Mouse (Mus musculus) hindbrain, postnatal 0 days (tissue): Measurements from ENCODE around the gene Tjp3. TPM values are rescaled to one million over a fixed set of nuclear protein-coding genes. Genes with fewer than 3 reads are reported as not detected.

Experiments used
- ATAC-seq: fragments of 200-750 bp; cut with Nextera tagmentation; 2 replicates; pipeline ENCODE4 v1.8.0; 2017; ENCODE audit warnings: mild to moderate bottlenecking, moderate TSS enrichment, moderate library complexity
- DNase-seq: peaks from one replicate; pipeline ENCODE4 v3.0.0-alpha.2; 2015; ENCODE audit warnings: low spot score
- H3K27ac ChIP-seq: fragments of 300-500 bp; sonication (generic); 2 replicates; pipeline ENCODE4 v1.5.1; 2014; ENCODE audit warnings: mild to moderate bottlenecking
- H3K27me3 ChIP-seq: fragments of 300-500 bp; sonication (generic); 2 replicates; pipeline ENCODE4 v1.6.1; 2014; ENCODE audit warnings: low read length, mixed read lengths; ENCODE audit not compliant: insufficient read depth
- H3K36me3 ChIP-seq: fragments of 300-500 bp; sonication (generic); 2 replicates; pipeline ENCODE4 v1.6.1; 2014; ENCODE audit warnings: low read length, mixed read lengths; ENCODE audit not compliant: insufficient read depth
- H3K4me1 ChIP-seq: fragments of 300-500 bp; sonication (generic); 2 replicates; pipeline ENCODE4 v1.6.1; 2014; ENCODE audit warnings: antibody characterized with exemption, low read length, mixed read lengths; ENCODE audit not compliant: insufficient read depth
- H3K4me2 ChIP-seq: fragments of 300-500 bp; sonication (generic); 2 replicates; pipeline ENCODE4 v1.6.1; 2014; ENCODE audit warnings: low read depth, mild to moderate bottlenecking, low read length, moderate library complexity, mixed read lengths
- H3K4me3 ChIP-seq: fragments of 300-500 bp; sonication (generic); 2 replicates; pipeline ENCODE4 v1.5.1; 2014; ENCODE audit warnings: low read length
- H3K9ac ChIP-seq: fragments of 300-500 bp; sonication (generic); replicated peaks from 2 replicates; pipeline ENCODE4 v1.6.1; 2014; ENCODE audit warnings: mild to moderate bottlenecking, low read length, moderate library complexity, mixed read lengths
- H3K9me3 ChIP-seq: fragments of 300-500 bp; sonication (generic); 2 replicates; pipeline ENCODE4 v1.6.1; 2016; ENCODE audit warnings: low read length, mixed read lengths
- CTCF ChIP-seq: IDR thresholded peaks from 2 replicates; pipeline ENCODE4 v1.5.1; 2016; ENCODE audit warnings: antibody characterized with exemption, control low read depth, low read depth
- WGBS: fragments of 180-500 bp; shearing (Covaris S2); extraction: QIAGEN DNeasy Blood & Tissue Kit; methylation state at CpG from one replicate; pipeline ENCODE4 v1.1.7; 2014; 5-methylcytosine and 5-hydroxymethylcytosine counted together
- polyA plus RNA-seq: library from polyadenylated mRNA; unstranded; fragments of >200 nt; fragmentation: Nextera tagmentation; extraction: Ambion mirVana; gene quantifications from 2 replicates; pipeline ENCODE4 v1.2.1, GENCODE M21; 2015
- total RNA-seq: library from RNA; depleted of rRNA; stranded (reverse); fragments of >200 nt; gene quantifications from 2 replicates; pipeline ENCODE4 v1.2.3, GENCODE M21; 2014

The Tjp3 gene
- total and polyA plus RNA-seq, 2 experiments from 2014 or later = 3.9 to 6.0 TPM

DNA sequence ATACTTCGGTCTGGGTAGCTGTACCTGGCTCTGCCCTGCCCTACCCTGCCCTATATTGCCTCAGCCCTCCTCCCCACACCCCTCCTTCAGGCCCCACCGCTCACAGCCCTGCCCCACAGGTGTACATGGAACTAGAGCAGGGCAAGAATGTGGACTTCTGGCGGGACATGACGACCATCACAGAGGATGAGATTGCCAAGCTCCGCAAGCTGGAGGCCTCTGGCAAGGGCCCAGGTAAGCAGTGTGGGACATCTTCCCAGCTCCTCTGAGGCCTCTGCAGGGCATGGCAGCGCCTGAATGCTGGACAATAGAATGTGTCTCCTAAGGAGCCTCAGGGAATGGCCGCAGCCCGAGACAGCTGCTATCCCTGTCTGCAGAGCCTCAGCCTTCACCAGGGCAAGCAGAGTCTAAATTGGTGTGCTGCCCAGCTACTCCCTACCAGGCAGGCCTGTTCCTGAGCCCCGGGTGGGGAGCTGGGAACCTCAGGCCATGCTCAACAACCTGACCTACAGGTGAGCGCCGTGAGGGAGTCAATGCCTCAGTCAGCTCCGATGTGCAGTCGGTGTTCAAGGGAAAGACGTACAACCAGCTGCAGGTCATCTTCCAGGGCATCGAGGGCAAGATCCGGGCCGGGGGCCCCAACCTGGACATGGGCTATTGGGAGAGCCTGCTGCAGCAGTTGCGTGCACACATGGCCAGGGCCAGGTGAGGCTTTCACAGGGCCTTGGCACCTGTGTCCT is 32.6 kb upstream of the Tjp3 start:
- H3K36me3 ChIP-seq = peaks cover 48% of the 10 kb centered on the region
- H3K4me2 ChIP-seq = no peak overlapping the region
- peaks cover 11% of the 10 kb centered on the region; the same call in 1 of the 2 replicates for H3K4me1 ChIP-seq
- 92% methylated on average over 18 of the region's 18 CpGs for WGBS
- H3K9me3 ChIP-seq = no peaks in the 10 kb centered on the region
- no peak overlapping the region for H3K9ac ChIP-seq
- no peak overlapping the region for H3K4me3 ChIP-seq
- H3K27me3 ChIP-seq = no peaks in the 10 kb centered on the region
- no peak overlapping the region for H3K27ac ChIP-seq
- ATAC-seq (no peak), DNase-seq (no peak)
- no peak for TF ChIP-seq CTCF

DNA sequence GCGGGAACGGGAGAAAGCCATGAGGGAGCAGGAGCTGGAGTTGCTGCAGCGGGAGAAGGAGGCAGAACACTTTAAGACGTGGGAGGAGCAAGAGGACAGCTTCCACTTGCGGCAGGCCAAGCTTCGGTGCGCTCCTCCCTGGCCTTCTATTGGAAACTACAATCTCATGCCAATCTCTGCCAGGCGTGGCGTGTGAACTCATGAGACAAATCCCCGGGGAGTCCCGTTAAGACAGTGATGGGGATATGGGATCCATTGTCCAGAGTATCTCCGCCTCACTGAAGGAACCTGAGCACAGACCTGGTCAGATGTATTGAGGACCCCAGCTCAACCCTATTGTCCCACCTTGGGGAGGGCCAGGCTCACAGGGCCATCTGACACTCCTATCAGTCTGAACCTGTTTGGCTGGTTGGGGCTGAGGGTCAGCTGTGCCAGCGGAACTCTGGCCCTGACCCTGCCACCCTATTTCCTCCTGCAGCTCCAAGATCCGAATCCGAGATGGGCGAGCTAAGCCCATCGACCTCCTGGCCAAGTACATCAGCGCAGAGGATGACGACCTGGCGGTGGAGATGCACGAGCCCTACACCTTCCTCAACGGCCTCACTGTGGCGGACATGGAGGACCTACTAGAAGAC is 31.9 kb upstream of the Tjp3 start:
- no peak overlapping the region for H3K4me2 ChIP-seq
- H3K4me3 ChIP-seq = no peak overlapping the region
- ATAC-seq = no peak
- H3K9me3 ChIP-seq = no peaks in the 10 kb centered on the region
- WGBS = 93% methylated on average over 23 of the region's 23 CpGs
- peaks cover 53% of the 10 kb centered on the region for H3K36me3 ChIP-seq
- DNase-seq = no peak
- no peaks in the 10 kb centered on the region for H3K27me3 ChIP-seq
- H3K4me1 ChIP-seq = peaks cover 11% of the 10 kb centered on the region; the same call in 1 of the 2 replicates
- TF ChIP-seq CTCF = no peak
- H3K9ac ChIP-seq = no peak overlapping the region
- H3K27ac ChIP-seq = no peak overlapping the region

DNA sequence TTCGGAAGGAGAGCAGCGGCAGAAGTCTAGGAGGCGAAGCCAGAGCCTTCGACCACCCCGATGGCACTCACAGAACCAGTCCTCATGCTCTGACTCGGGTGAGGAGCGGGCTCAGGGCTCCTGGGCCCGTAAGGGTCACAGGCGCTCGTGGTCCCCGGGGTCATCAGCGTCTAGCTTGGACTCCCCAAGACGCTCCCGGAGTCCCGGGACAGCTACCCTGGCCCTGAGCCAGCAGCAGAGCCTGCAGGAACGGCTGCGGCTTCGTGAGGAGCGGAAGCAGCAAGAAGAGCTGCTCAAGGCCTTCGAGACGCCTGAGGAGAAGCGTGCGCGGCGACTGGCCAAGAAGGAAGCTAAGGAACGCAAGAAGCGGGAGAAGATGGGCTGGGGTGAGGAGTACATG is 31.1 kb upstream of the Tjp3 start:
- TF ChIP-seq CTCF = no peak
- no peak overlapping the region; the same call in 1 of the 2 replicates for H3K4me2 ChIP-seq
- peaks cover 11% of the 10 kb centered on the region; the same call in 1 of the 2 replicates for H3K4me1 ChIP-seq
- ATAC-seq (no peak), DNase-seq (no peak)
- no peak overlapping the region for H3K27ac ChIP-seq
- H3K27me3 ChIP-seq = no peaks in the 10 kb centered on the region
- no peaks in the 10 kb centered on the region for H3K9me3 ChIP-seq
- H3K4me3 ChIP-seq = no peak overlapping the region
- no peak overlapping the region for H3K9ac ChIP-seq
- H3K36me3 ChIP-seq = peaks cover 57% of the 10 kb centered on the region
- 92% methylated on average over 27 of the region's 27 CpGs for WGBS

DNA sequence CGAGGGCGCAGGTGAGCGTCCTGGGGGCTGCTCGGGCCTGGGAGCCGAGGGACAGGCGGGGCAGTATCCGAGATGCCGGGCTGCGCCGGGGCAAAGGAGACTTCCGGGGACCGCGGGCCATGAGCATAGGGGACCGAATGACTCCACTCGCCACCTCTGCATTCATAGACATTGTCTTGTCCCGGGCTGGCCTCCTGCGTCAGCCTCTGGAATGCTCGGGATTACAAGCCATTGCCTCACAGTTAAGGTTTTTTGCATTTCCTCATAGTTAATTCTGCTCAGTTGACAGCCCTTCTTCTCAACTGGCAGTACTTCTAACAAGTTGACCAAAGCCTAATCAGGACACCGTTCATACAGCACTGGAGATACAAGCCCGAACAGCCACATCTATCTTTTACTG is 30.1 kb upstream of the Tjp3 start:
- ATAC-seq (no peak), DNase-seq (no peak)
- Histone ChIP-seq H3K9me3 (no peaks in the 10 kb centered on the region), H3K4me2 (peak overlapping the region; percentile 85), H3K4me1 (peaks cover 11% of the 10 kb centered on the region; the same call in 1 of the 2 replicates), H3K4me3 (peak overlapping the region; percentile 97), H3K9ac (peak overlapping the region; percentile 86), H3K36me3 (peaks cover 49% of the 10 kb centered on the region), H3K27ac (peak overlapping the region; percentile 93), H3K27me3 (no peaks in the 10 kb centered on the region)
- WGBS = 3% methylated on average over 19 of the region's 20 CpGs
- no peak for TF ChIP-seq CTCF

DNA sequence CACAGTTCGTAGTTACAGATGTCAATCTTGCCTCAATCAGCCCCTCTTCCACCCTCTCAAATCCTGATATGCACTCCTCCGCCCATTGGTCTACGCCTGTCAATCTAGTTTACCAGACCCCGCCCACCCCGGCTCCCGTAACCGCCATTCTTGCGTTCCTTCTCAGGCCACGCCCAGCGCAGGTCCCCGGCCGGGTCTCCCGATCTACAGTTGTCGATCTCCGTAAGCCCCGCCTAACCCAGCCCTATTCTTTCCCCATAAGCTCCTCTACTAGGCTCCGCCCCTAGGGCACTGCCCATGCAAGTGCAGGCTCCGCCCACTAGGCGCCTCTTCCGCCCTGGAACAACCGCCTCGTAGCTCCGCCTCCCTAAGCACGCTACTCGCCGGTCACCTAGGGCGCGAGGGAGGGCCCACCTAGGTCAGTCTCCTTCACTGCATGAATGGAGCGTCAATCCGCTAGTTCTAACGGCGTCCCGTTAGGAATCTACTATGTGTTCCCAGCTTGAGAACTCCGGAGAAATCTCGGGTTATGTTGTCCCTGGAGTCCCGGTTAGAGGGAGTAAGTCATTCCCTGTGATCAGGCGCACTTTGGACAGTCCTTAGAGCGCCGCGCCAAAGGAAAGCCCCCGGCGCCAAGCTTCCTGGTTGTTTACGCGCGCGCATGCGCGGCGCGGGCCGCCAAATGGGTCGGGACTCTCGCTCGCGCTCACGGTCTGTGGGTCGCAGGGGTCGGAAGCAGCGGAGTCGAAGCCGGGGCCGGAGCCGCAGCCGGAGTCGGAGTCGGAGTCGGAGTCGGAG is 29.4 kb upstream of the Tjp3 start, which contains the start of gene Cactin:
Gene Cactin, plus strand, starts transcription at position 554 of the 798 bp plus-strand sequence.
- under 1% methylated on average over 68 of the region's 68 CpGs for WGBS
- peak within 1 kb of the TSS; percentile 85 for H3K4me2 ChIP-seq
- peaks cover 11% of the 10 kb centered on the region; the same call in 1 of the 2 replicates for H3K4me1 ChIP-seq
- H3K27me3 ChIP-seq = no peaks in the 10 kb centered on the region
- DNase-seq (peak; percentile 100), ATAC-seq (peak; percentile 96)
- TF ChIP-seq CTCF = peak; percentile 57
- H3K4me3 ChIP-seq = peak within 1 kb of the TSS; percentile 97
- H3K9ac ChIP-seq = peak within 1 kb of the TSS; percentile 86
- peaks cover 49% of the 10 kb centered on the region for H3K36me3 ChIP-seq
- no peaks in the 10 kb centered on the region for H3K9me3 ChIP-seq
- H3K27ac ChIP-seq = peak within 1 kb of the TSS; percentile 93

DNA sequence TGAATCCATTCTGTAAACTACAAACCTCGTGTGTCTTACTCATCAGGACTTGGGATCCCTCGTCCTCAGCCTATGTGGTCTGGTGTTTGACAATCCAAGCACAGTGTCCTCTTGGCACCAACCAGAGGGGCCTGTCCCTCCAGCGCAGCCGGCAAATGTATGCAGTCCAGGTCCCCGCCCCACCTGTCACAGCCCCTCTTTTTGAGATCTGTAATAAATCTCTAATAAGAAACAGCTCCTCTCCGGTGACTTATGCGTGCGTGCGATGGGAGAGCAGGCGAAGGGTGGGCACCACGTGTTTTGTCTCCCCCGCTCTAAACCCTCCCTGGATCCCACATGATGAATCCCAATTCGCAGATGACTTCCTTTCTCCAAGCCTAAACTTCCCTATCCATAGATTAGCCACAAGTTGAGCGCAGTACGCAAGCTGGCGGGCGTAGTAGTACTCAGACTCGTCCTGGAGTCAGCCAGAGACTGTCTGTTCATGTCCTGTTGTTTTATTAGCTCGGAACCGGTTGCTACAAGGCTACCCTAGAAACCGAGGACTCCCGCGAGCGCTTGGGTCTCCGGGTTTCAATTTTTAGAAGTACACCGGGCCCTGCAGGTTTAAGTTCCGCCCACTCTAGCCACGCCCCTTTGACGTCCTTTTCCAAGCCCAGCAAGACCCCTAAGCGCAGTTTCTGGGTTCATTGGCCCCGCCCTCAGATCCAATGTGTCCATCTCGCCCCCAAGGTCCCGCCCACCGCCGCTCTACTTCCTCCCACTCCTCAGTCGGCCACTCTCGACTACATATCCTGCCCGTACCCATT is 28.6 kb upstream of the Tjp3 start:
- Histone ChIP-seq H3K9ac (peak overlapping the region; percentile 48), H3K4me3 (peak overlapping the region; percentile 97), H3K27me3 (no peaks in the 10 kb centered on the region), H3K27ac (peak overlapping the region; percentile 93), H3K4me2 (peak overlapping the region; percentile 85), H3K9me3 (no peaks in the 10 kb centered on the region), H3K36me3 (peaks cover 49% of the 10 kb centered on the region), H3K4me1 (peaks cover 11% of the 10 kb centered on the region; the same call in 1 of the 2 replicates)
- WGBS = 1% methylated on average over 38 of the region's 38 CpGs
- TF ChIP-seq CTCF = no peak
- DNase-seq (peak; percentile 98), ATAC-seq (peak; percentile 11; the same call in 1 of the 2 replicates)
